Mouse (Mus musculus): ENCODE data around the gene Tnrc18. TPM values are rescaled to one million over a fixed set of nuclear protein-coding genes. Genes with fewer than 3 reads are reported as not detected.

Tnrc18 gene
- polyA plus RNA-seq, 1 experiment from 2014 or later = 18.2 TPM

DNA sequence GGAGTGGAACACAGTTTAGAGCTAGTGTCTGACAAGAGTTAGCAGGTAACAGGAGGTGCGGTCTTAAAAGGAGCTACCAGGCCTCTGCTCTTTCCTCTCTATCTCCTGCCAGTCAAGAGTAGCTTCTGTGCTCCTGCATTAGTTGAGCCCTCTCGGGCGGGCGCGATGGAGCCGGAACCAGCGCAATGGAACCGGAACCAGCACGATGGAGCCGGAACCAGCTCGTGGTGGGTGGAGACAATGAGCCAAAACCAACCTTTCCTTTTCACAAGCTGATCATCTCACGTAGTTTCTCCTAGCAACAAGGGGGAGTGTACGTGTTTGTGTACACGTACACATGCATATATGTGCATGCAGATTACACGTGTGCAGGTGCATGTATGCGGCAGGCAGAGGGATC is 89.2 kb downstream of the Tnrc18 start:
- no peak overlapping the region for H3K9ac ChIP-seq (ENCODE audit: low read length)
- 94% methylated on average over 16 of the region's 16 CpGs for whole genome bisulfite sequencing
- H3K4me2 ChIP-seq (ENCODE audit: low read depth, low read length) = no peak overlapping the region

DNA sequence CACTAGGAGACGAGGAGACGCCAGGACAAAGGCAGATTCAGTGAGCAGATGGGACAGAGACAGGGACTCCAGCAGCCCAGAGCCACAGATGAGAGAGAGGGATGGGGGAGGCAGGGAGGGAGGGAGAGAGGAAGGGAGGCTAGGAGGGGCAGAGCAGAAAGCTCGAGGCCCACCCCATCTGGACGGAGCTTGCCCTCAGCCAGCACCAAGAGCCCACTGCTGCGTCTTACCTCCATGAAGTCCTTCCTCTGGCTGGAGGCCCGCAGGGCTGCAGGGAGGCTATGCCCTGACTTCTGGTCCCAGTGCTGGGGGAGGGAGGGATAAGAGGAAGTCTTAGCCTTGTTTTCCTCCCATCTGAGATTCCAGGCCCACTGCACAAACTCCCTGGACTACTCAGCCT is 90.7 kb downstream of the Tnrc18 start:
- H3K36me3 ChIP-seq (ENCODE audit: control insufficient read depth, insufficient read depth, low read length) = peaks cover 54% of the 10 kb centered on the region
- no peak for ATAC-seq (ENCODE audit: low read depth)
- no peaks in the 10 kb centered on the region for H3K27me3 ChIP-seq (ENCODE audit: control insufficient read depth, insufficient read depth, low read depth, low read length)
- no peaks in the 10 kb centered on the region for H3K9me3 ChIP-seq (ENCODE audit: control insufficient read depth, low read length)
- H3K4me2 ChIP-seq (ENCODE audit: low read depth, low read length) = no peak overlapping the region
- H3K4me1 ChIP-seq (replicated peaks; ENCODE audit: control insufficient read depth, insufficient read depth, low read length) = peaks cover 3% of the 10 kb centered on the region
- WGBS = 86% methylated on average over 6 of the region's 6 CpGs
- no peak overlapping the region for H3K4me3 ChIP-seq (ENCODE audit: low read length)
- no peak overlapping the region for H3K27ac ChIP-seq (ENCODE audit: low read length)
- H3K9ac ChIP-seq (ENCODE audit: low read length) = no peak overlapping the region

More for the DNA sequence above, 89.2 kb downstream of the Tnrc18 start:
- peaks cover 3% of the 10 kb centered on the region for H3K4me1 ChIP-seq (replicated peaks; ENCODE audit: control insufficient read depth, insufficient read depth, low read length)
- no peaks in the 10 kb centered on the region for H3K9me3 ChIP-seq (ENCODE audit: control insufficient read depth, low read length)
- ATAC-seq (ENCODE audit: low read depth) = no peak
- H3K4me3 ChIP-seq (ENCODE audit: low read length) = no peak overlapping the region
- H3K36me3 ChIP-seq (ENCODE audit: control insufficient read depth, insufficient read depth, low read length) = peaks cover 67% of the 10 kb centered on the region
- no peaks in the 10 kb centered on the region for H3K27me3 ChIP-seq (ENCODE audit: control insufficient read depth, insufficient read depth, low read depth, low read length)
- no peak overlapping the region for H3K27ac ChIP-seq (ENCODE audit: low read length)

DNA sequence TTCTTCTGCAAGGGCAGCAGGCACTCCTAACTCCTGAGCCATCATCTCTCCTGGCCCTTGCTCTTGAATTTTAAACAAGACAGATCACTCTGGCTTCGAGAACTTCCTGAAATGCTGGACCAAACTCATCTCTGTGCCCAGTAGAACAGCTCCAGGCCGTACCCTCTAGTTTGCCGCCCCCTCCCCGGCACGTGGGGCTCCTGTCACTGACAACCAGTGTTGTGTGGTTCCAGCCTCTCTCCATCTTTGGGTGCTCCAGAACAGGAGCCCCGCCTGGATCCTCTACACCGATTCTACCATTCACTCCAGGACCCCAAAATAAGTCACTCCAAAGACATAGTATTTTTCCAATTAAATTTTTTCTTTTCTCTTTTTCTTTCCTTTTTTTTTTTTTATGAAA is 93.2 kb downstream of the Tnrc18 start:
- Histone ChIP-seq H3K9ac (ENCODE audit: low read length) (no peak overlapping the region), H3K4me2 (ENCODE audit: low read depth, low read length) (no peak overlapping the region), H3K27me3 (ENCODE audit: control insufficient read depth, insufficient read depth, low read depth, low read length) (no peaks in the 10 kb centered on the region), H3K9me3 (ENCODE audit: control insufficient read depth, low read length) (no peaks in the 10 kb centered on the region), H3K4me3 (ENCODE audit: low read length) (no peak overlapping the region), H3K4me1 (replicated peaks; ENCODE audit: control insufficient read depth, insufficient read depth, low read length) (peaks cover 3% of the 10 kb centered on the region), H3K36me3 (ENCODE audit: control insufficient read depth, insufficient read depth, low read length) (peaks cover 37% of the 10 kb centered on the region), H3K27ac (ENCODE audit: low read length) (no peak overlapping the region)
- ATAC-seq (ENCODE audit: low read depth) = no peak
- WGBS = 88% methylated on average over 7 of the region's 7 CpGs

DNA sequence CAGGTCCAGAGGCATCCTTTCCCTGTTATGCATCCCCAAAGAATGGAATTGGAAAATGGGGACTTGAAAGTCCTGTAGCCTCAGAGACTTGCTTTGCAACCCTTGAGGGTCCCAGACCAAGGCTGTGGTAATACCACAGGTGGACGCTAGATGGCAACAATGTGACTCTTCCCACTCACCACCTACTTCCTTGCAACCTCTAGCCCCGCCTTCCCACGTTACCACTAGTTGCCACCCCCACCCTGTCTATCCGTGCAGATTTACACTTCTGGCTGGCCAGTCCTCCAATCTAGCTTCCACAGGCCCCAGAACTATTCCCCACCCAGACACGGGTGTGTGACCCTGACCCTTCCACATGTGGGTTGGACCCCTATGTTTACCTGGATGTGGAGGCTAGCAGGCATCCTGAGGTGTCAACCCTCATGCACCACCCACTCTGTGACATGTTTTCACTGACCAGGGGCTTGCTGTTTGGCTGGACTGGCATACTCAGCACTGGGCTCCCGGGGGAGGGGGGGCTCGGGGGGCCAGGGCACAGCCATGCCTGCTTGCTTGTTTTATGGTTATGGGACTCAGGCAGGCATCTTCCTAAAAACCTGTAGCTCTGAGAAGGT is 93.8 kb downstream of the Tnrc18 start:
- ATAC-seq (ENCODE audit: low read depth) = peak; percentile 65
- H3K9me3 ChIP-seq (ENCODE audit: control insufficient read depth, low read length) = no peaks in the 10 kb centered on the region
- no peaks in the 10 kb centered on the region for H3K27me3 ChIP-seq (ENCODE audit: control insufficient read depth, insufficient read depth, low read depth, low read length)
- H3K36me3 ChIP-seq (ENCODE audit: control insufficient read depth, insufficient read depth, low read length) = peaks cover 31% of the 10 kb centered on the region
- H3K4me2 ChIP-seq (ENCODE audit: low read depth, low read length) = peak overlapping the region; percentile 35; the same call in 1 of the 2 replicates
- peaks cover 3% of the 10 kb centered on the region for H3K4me1 ChIP-seq (replicated peaks; ENCODE audit: control insufficient read depth, insufficient read depth, low read length)
- H3K27ac ChIP-seq (ENCODE audit: low read length) = no peak overlapping the region
- 7% methylated on average over 7 of the region's 7 CpGs for WGBS
- H3K4me3 ChIP-seq (ENCODE audit: low read length) = no peak overlapping the region
- no peak overlapping the region for H3K9ac ChIP-seq (ENCODE audit: low read length)

GRCm38 (mm10) chr5:142719897-142720296 is 97.6 kb downstream of the Tnrc18 start:
- Histone ChIP-seq H3K27me3 (ENCODE audit: control insufficient read depth, insufficient read depth, low read depth, low read length) (no peaks in the 10 kb centered on the region), H3K4me3 (ENCODE audit: low read length) (no peak overlapping the region), H3K9ac (ENCODE audit: low read length) (no peak overlapping the region), H3K9me3 (ENCODE audit: control insufficient read depth, low read length) (no peaks in the 10 kb centered on the region), H3K36me3 (ENCODE audit: control insufficient read depth, insufficient read depth, low read length) (no peaks in the 10 kb centered on the region; the same call in 1 of the 2 replicates), H3K4me1 (replicated peaks; ENCODE audit: control insufficient read depth, insufficient read depth, low read length) (peaks cover 3% of the 10 kb centered on the region), H3K4me2 (ENCODE audit: low read depth, low read length) (no peak overlapping the region), H3K27ac (ENCODE audit: low read length) (no peak overlapping the region)
- no peak for ATAC-seq (ENCODE audit: low read depth)
- WGBS = 76% methylated on average over 13 of the region's 13 CpGs

- Histone ChIP-seq H3K4me1 (replicated peaks; ENCODE audit: control insufficient read depth, insufficient read depth, low read length) (no peaks in the 10 kb centered on the region), H3K36me3 (ENCODE audit: control insufficient read depth, insufficient read depth, low read length) (no peaks in the 10 kb centered on the region), H3K9me3 (ENCODE audit: control insufficient read depth, low read length) (no peaks in the 10 kb centered on the region), H3K4me3 (ENCODE audit: low read length) (no peak overlapping the region), H3K27ac (ENCODE audit: low read length) (no peak overlapping the region), H3K4me2 (ENCODE audit: low read depth, low read length) (no peak overlapping the region), H3K27me3 (ENCODE audit: control insufficient read depth, insufficient read depth, low read depth, low read length) (no peaks in the 10 kb centered on the region), H3K9ac (ENCODE audit: low read length) (no peak overlapping the region)
- whole genome bisulfite sequencing = 50% methylated on average over 25 of the region's 25 CpGs
- ATAC-seq (ENCODE audit: low read depth) = 0 out of 2 replicates have a peak, but pooled peaks have one; percentile 12
These were observed 99.0 kb downstream of the Tnrc18 start for GRCm38 (mm10) chr5:142718486-142718885.

DNA sequence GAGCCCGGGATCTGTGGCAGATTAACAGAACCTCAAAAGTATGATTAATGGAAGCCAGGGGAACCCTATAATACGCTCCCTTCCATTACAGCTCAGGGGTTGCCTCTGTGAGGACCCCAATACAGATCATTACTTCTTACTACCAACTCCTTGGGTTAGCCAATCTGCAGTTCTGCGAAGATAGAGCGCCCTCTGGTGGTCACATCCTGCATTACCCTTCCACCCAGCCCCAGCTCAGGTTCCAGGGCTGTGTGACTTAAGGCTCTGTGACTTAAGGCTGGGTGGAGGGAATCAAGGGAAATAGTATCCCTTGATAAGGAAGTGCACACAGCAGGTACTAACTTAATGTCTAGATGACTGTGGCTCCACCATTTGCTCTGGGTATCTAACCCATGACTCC is 99.4 kb downstream of the Tnrc18 start:
- no peak overlapping the region for H3K4me2 ChIP-seq (ENCODE audit: low read depth, low read length)
- H3K36me3 ChIP-seq (ENCODE audit: control insufficient read depth, insufficient read depth, low read length) = no peaks in the 10 kb centered on the region
- ATAC-seq (ENCODE audit: low read depth) = peak; percentile 22; the same call in 1 of the 2 replicates
- H3K27ac ChIP-seq (ENCODE audit: low read length) = no peak overlapping the region
- H3K4me3 ChIP-seq (ENCODE audit: low read length) = no peak overlapping the region
- no peak overlapping the region for H3K9ac ChIP-seq (ENCODE audit: low read length)
- H3K9me3 ChIP-seq (ENCODE audit: control insufficient read depth, low read length) = no peaks in the 10 kb centered on the region
- H3K27me3 ChIP-seq (ENCODE audit: control insufficient read depth, insufficient read depth, low read depth, low read length) = no peaks in the 10 kb centered on the region
- no peaks in the 10 kb centered on the region for H3K4me1 ChIP-seq (replicated peaks; ENCODE audit: control insufficient read depth, insufficient read depth, low read length)
- 24% methylated on average over 4 of the region's 4 CpGs for WGBS

GRCm38 (mm10) chr5:142716056-142716455 is 101.4 kb downstream of the Tnrc18 start:
- Histone ChIP-seq H3K36me3 (ENCODE audit: control insufficient read depth, insufficient read depth, low read length) (no peaks in the 10 kb centered on the region), H3K4me3 (ENCODE audit: low read length) (no peak overlapping the region), H3K27me3 (ENCODE audit: control insufficient read depth, insufficient read depth, low read depth, low read length) (no peaks in the 10 kb centered on the region), H3K4me2 (ENCODE audit: low read depth, low read length) (no peak overlapping the region), H3K9ac (ENCODE audit: low read length) (no peak overlapping the region), H3K9me3 (ENCODE audit: control insufficient read depth, low read length) (no peaks in the 10 kb centered on the region), H3K27ac (ENCODE audit: low read length) (no peak overlapping the region), H3K4me1 (replicated peaks; ENCODE audit: control insufficient read depth, insufficient read depth, low read length) (no peaks in the 10 kb centered on the region)
- 78% methylated on average over 6 of the region's 6 CpGs for WGBS
- ATAC-seq (ENCODE audit: low read depth) = no peak

GRCm38 (mm10) chr5:142715059-142715458 is 102.4 kb downstream of the Tnrc18 start:
- 79% methylated on average over 9 of the region's 9 CpGs for WGBS

GRCm38 (mm10) chr5:142713966-142714365 is 103.5 kb downstream of the Tnrc18 start:
- Histone ChIP-seq H3K4me1 (replicated peaks; ENCODE audit: control insufficient read depth, insufficient read depth, low read length) (no peaks in the 10 kb centered on the region), H3K4me2 (ENCODE audit: low read depth, low read length) (no peak overlapping the region), H3K27ac (ENCODE audit: low read length) (no peak overlapping the region), H3K27me3 (ENCODE audit: control insufficient read depth, insufficient read depth, low read depth, low read length) (no peaks in the 10 kb centered on the region), H3K9me3 (ENCODE audit: control insufficient read depth, low read length) (no peaks in the 10 kb centered on the region), H3K4me3 (ENCODE audit: low read length) (no peak overlapping the region), H3K36me3 (ENCODE audit: control insufficient read depth, insufficient read depth, low read length) (no peaks in the 10 kb centered on the region), H3K9ac (ENCODE audit: low read length) (no peak overlapping the region)
- WGBS = 80% methylated on average over 10 of the region's 10 CpGs
- ATAC-seq (ENCODE audit: low read depth) = no peak

More at GRCm38 (mm10) chr5:142715059-142715458, 102.4 kb downstream of the Tnrc18 start:
- Histone ChIP-seq H3K9me3 (ENCODE audit: control insufficient read depth, low read length) (no peaks in the 10 kb centered on the region), H3K4me2 (ENCODE audit: low read depth, low read length) (no peak overlapping the region), H3K27me3 (ENCODE audit: control insufficient read depth, insufficient read depth, low read depth, low read length) (no peaks in the 10 kb centered on the region), H3K9ac (ENCODE audit: low read length) (no peak overlapping the region), H3K27ac (ENCODE audit: low read length) (no peak overlapping the region), H3K4me3 (ENCODE audit: low read length) (no peak overlapping the region), H3K4me1 (replicated peaks; ENCODE audit: control insufficient read depth, insufficient read depth, low read length) (no peaks in the 10 kb centered on the region), H3K36me3 (ENCODE audit: control insufficient read depth, insufficient read depth, low read length) (no peaks in the 10 kb centered on the region)
- no peak for ATAC-seq (ENCODE audit: low read depth)

All from lung, embryonic 16.5 days (tissue).